Mouse (Mus musculus) E14TG2a.4 (cell line): ENCODE measurements around the gene Hmgcl.

Experiments
- CTCF ChIP-seq: conservative IDR thresholded peaks from 2 replicates; pipeline ENCODE4 v1.5.1; 2014; ENCODE audit warnings: low read length
- NANOG ChIP-seq: IDR thresholded peaks from 2 replicates; pipeline ENCODE4 v1.6.1; 2014; ENCODE audit warnings: borderline replicate concordance, low read length, mixed read lengths
- POU5F1 ChIP-seq: IDR thresholded peaks from 2 replicates; pipeline ENCODE4 v1.6.1; 2014; ENCODE audit warnings: low read length, borderline replicate concordance

GRCm38 (mm10) chr4:135967086-135967760 lies 21.0 kb downstream of the Hmgcl start:
- TF ChIP-seq NANOG (no peak), CTCF (no peak), POU5F1 (no peak)
